Mouse (Mus musculus) lung, embryonic 14.5 days (tissue): ENCODE results near the gene Zfp770. TPM values are rescaled to one million over a fixed set of nuclear protein-coding genes. Genes with fewer than 3 reads are reported as not detected.
A peak's percentile ranks its signal among the peaks of the same experiment; 100 is the strongest.

Source experiments
- ATAC-seq: fragments of 200-750 bp; cut with Nextera tagmentation; 2 replicates; pipeline ENCODE4 v1.8.0; 2017; ENCODE audit warnings: mild to moderate bottlenecking, moderate TSS enrichment, moderate library complexity; ENCODE audit not compliant: insufficient read depth
- DNase-seq: peaks from one replicate; pipeline ENCODE4 v3.0.0-alpha.2; 2015
- H3K27ac ChIP-seq: fragments of 300-500 bp; sonication (generic); 2 replicates; pipeline ENCODE4 v1.5.1; 2014; ENCODE audit warnings: low read depth, mild to moderate bottlenecking, moderate library complexity
- H3K27me3 ChIP-seq: fragments of 300-500 bp; sonication (generic); 2 replicates; pipeline ENCODE4 v1.6.1; 2014; ENCODE audit warnings: low read length, control low read depth; ENCODE audit not compliant: insufficient read depth
- H3K36me3 ChIP-seq: fragments of 300-500 bp; sonication (generic); 2 replicates; pipeline ENCODE4 v1.6.1; 2014; ENCODE audit warnings: control low read depth; ENCODE audit not compliant: insufficient read depth
- H3K4me1 ChIP-seq: fragments of 300-500 bp; sonication (generic); 2 replicates; pipeline ENCODE4 v1.6.1; 2014; ENCODE audit warnings: antibody characterized with exemption, control low read depth; ENCODE audit not compliant: insufficient read depth
- H3K4me2 ChIP-seq: fragments of 300-500 bp; sonication (generic); 2 replicates; pipeline ENCODE4 v1.6.1; 2014; ENCODE audit warnings: mild to moderate bottlenecking
- H3K4me3 ChIP-seq: fragments of 300-500 bp; sonication (generic); 2 replicates; pipeline ENCODE4 v1.5.1; 2014; ENCODE audit warnings: low read depth, low read length
- H3K9ac ChIP-seq: fragments of 300-500 bp; sonication (generic); 2 replicates; pipeline ENCODE4 v1.6.1; 2014
- H3K9me3 ChIP-seq: fragments of 300-500 bp; sonication (generic); 2 replicates; pipeline ENCODE4 v1.6.1; 2016; ENCODE audit warnings: low read depth, low read length, control low read depth
- CTCF ChIP-seq: IDR thresholded peaks from 2 replicates; pipeline ENCODE4 v1.5.1; 2016; ENCODE audit warnings: antibody characterized with exemption, low read depth
- WGBS: fragments of 180-500 bp; shearing (Covaris S2); extraction: QIAGEN DNeasy Blood & Tissue Kit; methylation state at CpG from one replicate; pipeline ENCODE4 v1.1.7; 2014; 5-methylcytosine and 5-hydroxymethylcytosine counted together
- microRNA-seq: library from miRNA; unstranded; fragments of <30 nt; microRNA quantifications from one replicate; pipeline ENCODE4, GENCODE M21; 2016; ENCODE audit warnings: borderline number of aligned reads
- polyA plus RNA-seq: library from polyadenylated mRNA; unstranded; fragments of >200 nt; fragmentation: Nextera tagmentation; extraction: Ambion mirVana; gene quantifications from 2 replicates; pipeline ENCODE4 v1.2.1, GENCODE M21; 2014

The Zfp770 gene
- polyA plus RNA-seq, 1 experiment from 2014 or later = 5.9 TPM

DNA sequence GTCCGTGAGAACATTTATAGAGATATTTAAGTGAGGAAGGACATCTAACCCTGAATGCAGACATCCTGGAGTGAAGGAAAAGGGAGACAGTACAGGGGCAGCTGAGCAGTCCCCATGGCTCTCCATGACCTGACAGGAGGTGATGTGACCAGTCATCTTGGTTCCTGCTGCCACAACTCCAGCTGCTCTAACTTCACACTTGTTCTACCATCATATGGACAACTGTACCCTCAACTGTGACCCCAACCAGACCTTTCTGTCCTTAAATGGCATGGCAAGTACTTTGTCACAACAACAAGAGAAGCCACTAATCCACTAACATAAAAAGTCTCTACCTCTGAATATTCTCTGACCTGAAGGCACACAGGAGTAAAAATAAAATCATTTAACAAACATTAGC is 39.3 kb downstream of the Zfp770 start:
- no peak for ATAC-seq
- peaks cover 71% of the 10 kb centered on the region for H3K36me3 ChIP-seq
- H3K4me3 ChIP-seq = no peak overlapping the region
- 97% methylated on average over 1 of the region's 1 CpGs for WGBS
- H3K27ac ChIP-seq = no peak overlapping the region
- H3K9me3 ChIP-seq = no peaks in the 10 kb centered on the region
- no peaks in the 10 kb centered on the region for H3K27me3 ChIP-seq
- no peak for DNase-seq
- H3K9ac ChIP-seq = no peak overlapping the region
- no peak overlapping the region for H3K4me2 ChIP-seq
- H3K4me1 ChIP-seq = no peaks in the 10 kb centered on the region
- no peak for TF ChIP-seq CTCF

DNA sequence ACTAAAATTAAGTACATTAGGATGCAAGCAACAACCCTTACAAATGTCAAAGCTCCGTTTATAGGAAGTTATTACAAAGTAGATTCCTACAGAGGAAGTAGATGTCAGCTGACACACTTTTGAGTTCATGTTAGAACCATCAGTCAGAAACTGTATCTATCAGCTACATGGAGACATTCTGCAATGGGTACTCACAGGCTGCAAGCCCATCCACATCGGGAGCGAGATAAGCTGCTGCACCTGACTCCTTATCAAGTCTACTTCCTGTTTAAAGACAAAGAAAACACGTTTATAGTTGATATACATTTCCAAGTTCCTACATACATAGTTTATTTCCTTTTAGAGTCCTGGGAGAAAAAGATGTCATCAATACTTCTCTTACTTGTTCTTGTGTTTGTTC is 43.9 kb downstream of the Zfp770 start:
- Histone ChIP-seq H3K4me3 (no peak overlapping the region), H3K27me3 (no peaks in the 10 kb centered on the region), H3K4me1 (no peaks in the 10 kb centered on the region), H3K4me2 (no peak overlapping the region), H3K27ac (no peak overlapping the region), H3K36me3 (peaks cover 81% of the 10 kb centered on the region), H3K9ac (no peak overlapping the region), H3K9me3 (no peaks in the 10 kb centered on the region)
- WGBS = 70% methylated on average over 4 of the region's 4 CpGs
- TF ChIP-seq CTCF = no peak
- DNase-seq = no peak
- no peak for ATAC-seq

DNA sequence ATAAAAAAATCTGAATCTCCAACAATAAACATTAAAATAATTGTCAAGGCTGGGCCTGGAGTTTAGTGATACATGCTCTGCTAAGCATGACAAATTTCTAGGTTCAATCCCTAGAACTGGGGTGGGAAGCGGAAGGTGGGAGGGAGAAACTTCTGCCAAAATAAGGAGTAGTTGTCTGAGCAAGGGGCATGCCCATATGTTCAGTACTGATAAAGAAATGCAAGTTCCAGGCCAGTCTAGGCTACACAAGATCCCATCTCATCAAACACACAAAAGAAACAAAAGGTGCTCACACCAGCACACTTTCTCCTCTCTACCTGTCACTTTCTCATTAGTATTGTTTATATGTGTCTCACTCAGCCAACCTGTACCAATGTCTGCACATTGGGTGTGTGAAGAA is 44.6 kb downstream of the Zfp770 start:
- Histone ChIP-seq H3K27me3 (no peaks in the 10 kb centered on the region), H3K27ac (no peak overlapping the region), H3K4me3 (no peak overlapping the region), H3K4me1 (no peaks in the 10 kb centered on the region), H3K36me3 (peaks cover 82% of the 10 kb centered on the region), H3K9ac (no peak overlapping the region), H3K4me2 (no peak overlapping the region), H3K9me3 (no peaks in the 10 kb centered on the region)
- WGBS = 89% methylated on average over 1 of the region's 1 CpGs
- no peak for TF ChIP-seq CTCF
- ATAC-seq (no peak), DNase-seq (no peak)

DNA sequence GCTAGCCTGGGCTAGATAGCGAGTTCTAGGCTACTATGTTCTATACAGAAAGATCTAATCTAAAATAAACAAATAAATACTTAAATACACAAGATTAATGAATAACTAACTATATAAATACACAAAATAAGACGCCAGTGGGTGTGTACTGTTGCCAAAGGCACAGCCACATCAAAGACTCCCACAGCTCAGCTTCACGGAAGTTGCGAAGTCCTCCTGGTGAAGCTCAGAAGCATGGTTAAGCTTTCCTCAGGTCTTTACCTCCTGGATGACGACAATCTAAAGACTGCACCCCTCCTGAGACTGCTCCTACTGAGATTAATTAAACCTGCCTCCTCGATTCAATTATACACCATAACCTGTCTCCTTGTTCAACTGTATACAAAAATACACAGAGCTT is 48.0 kb downstream of the Zfp770 start:
- H3K4me2 ChIP-seq = no peak overlapping the region

DNA sequence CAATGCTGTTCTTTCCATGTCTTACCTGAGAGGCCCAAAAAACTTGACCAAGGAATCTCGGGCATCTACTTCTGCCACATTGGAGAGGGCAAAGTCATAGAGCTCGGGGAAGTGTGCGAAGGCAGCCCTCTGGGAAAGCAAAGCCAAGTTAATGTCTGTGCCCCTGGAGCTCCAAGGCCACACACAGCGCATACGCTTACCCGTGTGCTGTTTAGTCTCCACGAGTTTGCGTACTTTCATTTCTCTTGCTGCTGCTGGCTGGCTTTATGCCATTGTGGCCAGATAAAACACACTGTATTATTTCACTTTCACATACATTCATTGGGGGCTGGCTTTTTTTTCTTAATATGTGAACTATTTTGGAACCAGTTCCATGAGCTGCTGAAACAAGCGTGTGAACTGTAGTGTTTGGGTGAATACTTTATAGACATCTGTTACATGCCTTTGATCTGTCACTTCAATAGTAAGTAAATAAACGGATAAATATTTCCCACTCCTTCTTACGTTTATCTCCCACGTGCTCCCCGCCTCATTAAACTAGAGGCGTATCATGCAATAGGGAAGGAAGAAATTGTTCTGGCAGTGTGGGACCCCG is 54.3 kb downstream of the Zfp770 start:
- Histone ChIP-seq H3K4me1 (no peaks in the 10 kb centered on the region), H3K36me3 (peaks cover 76% of the 10 kb centered on the region), H3K4me2 (no peak overlapping the region), H3K27me3 (no peaks in the 10 kb centered on the region), H3K9me3 (no peaks in the 10 kb centered on the region), H3K4me3 (no peak overlapping the region), H3K9ac (no peak overlapping the region), H3K27ac (peak overlapping the region; percentile 60; the same call in 1 of the 2 replicates)
- TF ChIP-seq CTCF = no peak
- peak; percentile 89 for ATAC-seq
- WGBS = 61% methylated on average over 15 of the region's 15 CpGs
- peak; percentile 83 for DNase-seq

More for the DNA sequence above, 48.0 kb downstream of the Zfp770 start:
- Histone ChIP-seq H3K27me3 (no peaks in the 10 kb centered on the region), H3K4me1 (no peaks in the 10 kb centered on the region), H3K4me3 (no peak overlapping the region), H3K36me3 (peaks cover 82% of the 10 kb centered on the region), H3K27ac (no peak overlapping the region), H3K9ac (no peak overlapping the region), H3K9me3 (no peaks in the 10 kb centered on the region)
- no peak for TF ChIP-seq CTCF
- DNase-seq = no peak
- ATAC-seq = no peak
- 87% methylated on average over 6 of the region's 6 CpGs for WGBS

- Histone ChIP-seq H3K4me3 (no peak overlapping the region), H3K27me3 (no peaks in the 10 kb centered on the region), H3K27ac (no peak overlapping the region), H3K4me1 (no peaks in the 10 kb centered on the region), H3K36me3 (peaks cover 78% of the 10 kb centered on the region), H3K4me2 (no peak overlapping the region), H3K9me3 (no peaks in the 10 kb centered on the region), H3K9ac (no peak overlapping the region)
- ATAC-seq (no peak), DNase-seq (peak; percentile 72)
- 67% methylated on average over 6 of the region's 6 CpGs for WGBS
- peak; percentile 77 for TF ChIP-seq CTCF
Measured at GRCm38 (mm10) chr2:114145315-114145801, 55.9 kb downstream of the Zfp770 start.

DNA sequence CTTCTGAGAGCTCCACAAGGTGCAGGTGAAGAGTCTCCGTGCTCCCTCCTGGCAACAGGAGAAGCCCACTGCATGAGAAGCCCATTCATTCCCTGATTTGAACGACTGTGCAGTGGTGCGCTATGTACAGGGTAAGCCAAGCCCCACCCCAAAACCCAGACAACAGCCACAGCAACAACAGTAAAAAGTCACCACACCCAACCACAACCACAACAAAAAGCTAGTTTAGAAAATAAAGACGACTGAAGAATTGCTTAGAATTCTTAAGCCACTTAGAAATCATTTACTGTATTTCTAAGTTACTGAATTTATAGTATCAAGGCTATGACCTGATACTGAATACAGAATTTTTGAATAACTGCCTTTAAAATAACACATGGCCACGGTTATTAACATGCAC is 56.4 kb downstream of the Zfp770 start:
- no peak overlapping the region for H3K9ac ChIP-seq
- no peaks in the 10 kb centered on the region for H3K9me3 ChIP-seq
- H3K4me3 ChIP-seq = no peak overlapping the region
- H3K36me3 ChIP-seq = peaks cover 78% of the 10 kb centered on the region
- H3K4me1 ChIP-seq = no peaks in the 10 kb centered on the region
- no peak for TF ChIP-seq CTCF
- WGBS = 89% methylated on average over 5 of the region's 5 CpGs
- no peak overlapping the region for H3K4me2 ChIP-seq
- no peak overlapping the region for H3K27ac ChIP-seq
- DNase-seq = no peak
- no peak for ATAC-seq
- no peaks in the 10 kb centered on the region for H3K27me3 ChIP-seq

- no peak for TF ChIP-seq CTCF
- Histone ChIP-seq H3K36me3 (peaks cover 80% of the 10 kb centered on the region), H3K9me3 (no peaks in the 10 kb centered on the region), H3K27me3 (no peaks in the 10 kb centered on the region), H3K27ac (no peak overlapping the region), H3K4me2 (no peak overlapping the region), H3K9ac (no peak overlapping the region), H3K4me3 (no peak overlapping the region), H3K4me1 (no peaks in the 10 kb centered on the region)
- DNase-seq = no peak
- 86% methylated on average over 6 of the region's 6 CpGs for WGBS
- ATAC-seq = no peak
Measured at GRCm38 (mm10) chr2:114143842-114144241, 57.4 kb downstream of the Zfp770 start.

Small RNAs within 50 kb of the gene (microRNA-seq; reads per million reads assigned to microRNA genes)
- 0.71 reads per million for gene Mir7002

Other genes with a start within 250 kb of the Zfp770 start
- not detected in 2 replicates for gene Gjd2, start 187.8 kb downstream of the Zfp770 start, polyA plus RNA-seq
- 106 and 243 TPM in 2 replicates for gene Actc1, start 147.9 kb downstream of the Zfp770 start, polyA plus RNA-seq
- 51.8 and 56.5 TPM in 2 replicates for gene Aqr, start 14.4 kb downstream of the Zfp770 start, polyA plus RNA-seq